Mouse (Mus musculus): ENCODE data around the gene Nr6a1. TPM values are rescaled to one million over a fixed set of nuclear protein-coding genes. Genes with fewer than 3 reads are reported as not detected.

Nr6a1 gene
- polyA plus RNA-seq, 1 experiment = 1.8 TPM

GRCm38 (mm10) chr2:38916947-38917691 is 10.4 kb downstream of the Nr6a1 start:
- Histone ChIP-seq H3K36me3 (ENCODE audit: control insufficient read depth, insufficient read depth) (no peaks in the 10 kb centered on the region), H3K4me2 (ENCODE audit: low read depth) (no peak overlapping the region), H3K4me3 (no peak overlapping the region), H3K79me2 (ENCODE audit: control insufficient read depth, insufficient read depth) (peaks cover 52% of the 10 kb centered on the region), H3K27me3 (ENCODE audit: control insufficient read depth, insufficient read depth, insufficient read length) (no peaks in the 10 kb centered on the region), H3ac (ENCODE audit: control insufficient read depth, insufficient read length) (no peak overlapping the region)
- no peak for TF ChIP-seq MYOG (IDR thresholded peaks at IDR 0.05; ENCODE audit: control insufficient read depth in 1 of 3, insufficient read depth in 1 of 3, insufficient read length in 2 of 3, low read depth in 2 of 3)
- TF ChIP-seq SRF (IDR thresholded peaks at IDR 0.05; ENCODE audit: control insufficient read depth, insufficient read length, low read depth) = no peak
- TF ChIP-seq TCF12 (IDR thresholded peaks at IDR 0.05; ENCODE audit: insufficient read depth, poor library complexity, severe bottlenecking) = no peak
- no peak for TF ChIP-seq POLR2AphosphoS2 (IDR thresholded peaks at IDR 0.05; ENCODE audit: insufficient read length, low read depth)
- TF ChIP-seq MAX (IDR thresholded peaks at IDR 0.05; ENCODE audit: low read depth) = no peak
- no peak for TF ChIP-seq TCF3 (IDR thresholded peaks at IDR 0.05; ENCODE audit: insufficient read length, low read depth)
- TF ChIP-seq POLR2A (IDR thresholded peaks at IDR 0.05; ENCODE audit: insufficient read length, low read depth) = no peak
- TF ChIP-seq CEBPB (IDR thresholded peaks at IDR 0.05; ENCODE audit: insufficient read depth, poor library complexity, severe bottlenecking) = no peak
- no peak for TF ChIP-seq E2F4 (IDR thresholded peaks at IDR 0.05; ENCODE audit: insufficient read depth)
- no peak for TF ChIP-seq USF1 (IDR thresholded peaks at IDR 0.05; ENCODE audit: low read depth)
- TF ChIP-seq REST (IDR thresholded peaks at IDR 0.05; ENCODE audit: insufficient read depth, insufficient read length) = no peak
- no peak for TF ChIP-seq MYOD1 (IDR thresholded peaks at IDR 0.05; ENCODE audit: control insufficient read depth in 1 of 3, insufficient read length in 2 of 3, low read depth in 2 of 3)

- no peak overlapping the region for H3ac ChIP-seq (ENCODE audit: control insufficient read depth, insufficient read length)
- no peaks in the 10 kb centered on the region for H3K36me3 ChIP-seq (ENCODE audit: control insufficient read depth, insufficient read depth)
- TF ChIP-seq USF1 (IDR thresholded peaks at IDR 0.05; ENCODE audit: low read depth) = no peak
- no peak for TF ChIP-seq TCF3 (IDR thresholded peaks at IDR 0.05; ENCODE audit: insufficient read length, low read depth)
- no peak for TF ChIP-seq E2F4 (IDR thresholded peaks at IDR 0.05; ENCODE audit: insufficient read depth)
- no peak for TF ChIP-seq TCF12 (IDR thresholded peaks at IDR 0.05; ENCODE audit: insufficient read depth, poor library complexity, severe bottlenecking)
- no peak for TF ChIP-seq CEBPB (IDR thresholded peaks at IDR 0.05; ENCODE audit: insufficient read depth, poor library complexity, severe bottlenecking)
- TF ChIP-seq MAX (IDR thresholded peaks at IDR 0.05; ENCODE audit: low read depth) = no peak
- no peak for TF ChIP-seq REST (IDR thresholded peaks at IDR 0.05; ENCODE audit: insufficient read depth, insufficient read length)
- TF ChIP-seq POLR2AphosphoS2 (IDR thresholded peaks at IDR 0.05; ENCODE audit: insufficient read length, low read depth) = no peak
- TF ChIP-seq MYOG (IDR thresholded peaks at IDR 0.05; ENCODE audit: control insufficient read depth in 1 of 3, insufficient read depth in 1 of 3, insufficient read length in 2 of 3, low read depth in 2 of 3) = no peak
- no peak for TF ChIP-seq SRF (IDR thresholded peaks at IDR 0.05; ENCODE audit: control insufficient read depth, insufficient read length, low read depth)
- no peak for TF ChIP-seq MYOD1 (IDR thresholded peaks at IDR 0.05; ENCODE audit: control insufficient read depth in 1 of 3, insufficient read length in 2 of 3, low read depth in 2 of 3)
- no peak for TF ChIP-seq POLR2A (IDR thresholded peaks at IDR 0.05; ENCODE audit: insufficient read length, low read depth)
- no peak overlapping the region for H3K4me3 ChIP-seq
- H3K27me3 ChIP-seq (ENCODE audit: control insufficient read depth, insufficient read depth, insufficient read length) = no peaks in the 10 kb centered on the region
- no peak overlapping the region for H3K4me2 ChIP-seq (ENCODE audit: low read depth)
- H3K79me2 ChIP-seq (ENCODE audit: control insufficient read depth, insufficient read depth) = peaks cover 47% of the 10 kb centered on the region
Measured at GRCm38 (mm10) chr2:38914965-38915364, 12.5 kb downstream of the Nr6a1 start.

- Histone ChIP-seq H3K79me2 (ENCODE audit: control insufficient read depth, insufficient read depth) (peaks cover 43% of the 10 kb centered on the region), H3ac (ENCODE audit: control insufficient read depth, insufficient read length) (no peak overlapping the region), H3K36me3 (ENCODE audit: control insufficient read depth, insufficient read depth) (no peaks in the 10 kb centered on the region), H3K27me3 (ENCODE audit: control insufficient read depth, insufficient read depth, insufficient read length) (no peaks in the 10 kb centered on the region), H3K4me3 (no peak overlapping the region), H3K4me2 (ENCODE audit: low read depth) (no peak overlapping the region)
- TF ChIP-seq REST (IDR thresholded peaks at IDR 0.05; ENCODE audit: insufficient read depth, insufficient read length) (no peak), POLR2A (IDR thresholded peaks at IDR 0.05; ENCODE audit: insufficient read length, low read depth) (no peak), MAX (IDR thresholded peaks at IDR 0.05; ENCODE audit: low read depth) (no peak)
Measured at GRCm38 (mm10) chr2:38914517-38914916, 13.0 kb downstream of the Nr6a1 start.

GRCm38 (mm10) chr2:38908604-38909003 is 18.9 kb downstream of the Nr6a1 start:
- Histone ChIP-seq H3K36me3 (ENCODE audit: control insufficient read depth, insufficient read depth) (no peaks in the 10 kb centered on the region), H3K4me2 (ENCODE audit: low read depth) (no peak overlapping the region)
- no peak for TF ChIP-seq REST (IDR thresholded peaks at IDR 0.05; ENCODE audit: insufficient read depth, insufficient read length)
- no peak for TF ChIP-seq MAX (IDR thresholded peaks at IDR 0.05; ENCODE audit: low read depth)
- no peak for TF ChIP-seq SRF (IDR thresholded peaks at IDR 0.05; ENCODE audit: control insufficient read depth, insufficient read length, low read depth)
- no peak for TF ChIP-seq E2F4 (IDR thresholded peaks at IDR 0.05; ENCODE audit: insufficient read depth)
- TF ChIP-seq TCF12 (IDR thresholded peaks at IDR 0.05; ENCODE audit: insufficient read depth, poor library complexity, severe bottlenecking) = no peak
- TF ChIP-seq TCF3 (IDR thresholded peaks at IDR 0.05; ENCODE audit: insufficient read length, low read depth) = no peak
- no peak for TF ChIP-seq CEBPB (IDR thresholded peaks at IDR 0.05; ENCODE audit: insufficient read depth, poor library complexity, severe bottlenecking)
- TF ChIP-seq MYOG (IDR thresholded peaks at IDR 0.05; ENCODE audit: control insufficient read depth in 1 of 3, insufficient read depth in 1 of 3, insufficient read length in 2 of 3, low read depth in 2 of 3) = no peak
- TF ChIP-seq MYOD1 (IDR thresholded peaks at IDR 0.05; ENCODE audit: control insufficient read depth in 1 of 3, insufficient read length in 2 of 3, low read depth in 2 of 3) = no peak
- TF ChIP-seq POLR2A (IDR thresholded peaks at IDR 0.05; ENCODE audit: insufficient read length, low read depth) = no peak
- no peak for TF ChIP-seq POLR2AphosphoS2 (IDR thresholded peaks at IDR 0.05; ENCODE audit: insufficient read length, low read depth)
- no peak for TF ChIP-seq USF1 (IDR thresholded peaks at IDR 0.05; ENCODE audit: low read depth)

More at GRCm38 (mm10) chr2:38908604-38909003, 18.9 kb downstream of the Nr6a1 start:
- Histone ChIP-seq H3K27me3 (ENCODE audit: control insufficient read depth, insufficient read depth, insufficient read length) (no peaks in the 10 kb centered on the region), H3ac (ENCODE audit: control insufficient read depth, insufficient read length) (no peak overlapping the region), H3K79me2 (ENCODE audit: control insufficient read depth, insufficient read depth) (peaks cover 33% of the 10 kb centered on the region), H3K4me3 (no peak overlapping the region)

All from myocyte (in vitro differentiated cells).